Mouse (Mus musculus) right cerebral cortex, postnatal 14 days (tissue): ENCODE results near the gene Rps3a1.
A peak's percentile ranks its signal among the peaks of the same experiment; 100 is the strongest.

Experiments used
- DNase-seq: peaks from one replicate; pipeline ENCODE4 v3.0.0; 2022

Rps3a1 gene

DNA sequence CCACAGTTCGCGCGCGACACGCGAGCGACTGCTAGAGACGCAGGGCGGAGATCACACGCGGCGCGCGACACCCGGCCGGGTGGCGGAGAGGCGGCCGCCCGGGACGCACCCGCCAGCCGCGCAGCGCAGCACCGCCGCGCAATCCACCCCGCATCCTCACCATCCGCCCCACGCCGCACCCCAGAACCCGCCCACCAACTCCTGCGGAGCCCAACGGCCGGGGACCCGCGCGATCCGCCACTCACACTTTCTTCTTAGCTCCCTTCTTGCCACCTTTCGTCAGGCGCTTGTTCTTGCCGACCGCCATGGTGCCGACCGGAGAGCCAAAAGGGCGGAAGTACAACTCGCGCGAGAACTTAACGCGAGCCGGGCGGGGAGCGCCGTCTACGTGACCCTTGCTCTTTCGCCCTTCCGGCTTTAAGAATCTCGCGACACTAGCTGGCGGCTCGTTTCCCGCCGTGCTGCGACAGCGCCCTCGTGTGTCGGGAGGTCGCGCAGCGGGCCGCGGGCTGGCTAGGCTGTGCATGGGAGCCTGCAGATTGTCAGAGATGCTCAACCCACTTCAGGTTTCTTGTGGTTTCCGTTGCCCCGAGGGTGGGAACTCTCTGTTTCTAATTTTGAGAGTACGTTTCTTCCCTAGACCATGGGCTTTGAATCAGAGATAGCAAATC, at the start of gene Rps3a1:
TSS of gene Rps3a1 (minus strand) at position 440 of the 671 bp plus-strand sequence.
- DNase-seq = peak; percentile 98

DNA sequence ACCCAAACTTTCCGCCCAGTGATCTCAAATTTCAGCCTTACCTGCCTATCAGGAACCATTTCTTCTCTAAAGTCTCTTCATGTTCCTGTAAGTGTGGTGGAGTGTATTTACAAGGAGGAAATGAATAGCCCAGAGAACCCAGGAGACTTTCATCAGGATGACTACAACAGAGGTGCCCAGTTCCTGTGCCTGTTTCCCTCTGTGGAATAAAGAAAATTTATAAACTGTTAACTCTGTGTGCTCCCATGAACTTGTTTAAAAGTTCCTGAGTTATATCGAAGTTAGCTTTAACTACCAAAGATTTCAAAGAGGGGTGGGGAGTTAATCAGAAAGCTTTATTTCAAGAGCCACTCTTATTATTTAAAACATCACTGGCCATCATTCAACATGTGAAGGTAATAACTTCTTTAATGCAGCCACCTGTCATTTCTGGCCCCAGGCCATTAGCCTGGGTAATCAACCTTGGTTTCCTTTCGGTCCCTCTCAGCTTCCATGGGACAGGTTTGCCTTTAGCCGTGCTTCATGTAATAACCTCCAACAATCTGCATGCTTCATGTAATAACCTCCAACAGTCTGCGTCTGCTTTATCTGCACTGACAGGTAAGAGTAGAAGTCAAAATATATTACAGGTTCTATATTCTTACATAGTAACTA, 45.4 kb upstream of the Rps3a1 start:
- no peak for DNase-seq

DNA sequence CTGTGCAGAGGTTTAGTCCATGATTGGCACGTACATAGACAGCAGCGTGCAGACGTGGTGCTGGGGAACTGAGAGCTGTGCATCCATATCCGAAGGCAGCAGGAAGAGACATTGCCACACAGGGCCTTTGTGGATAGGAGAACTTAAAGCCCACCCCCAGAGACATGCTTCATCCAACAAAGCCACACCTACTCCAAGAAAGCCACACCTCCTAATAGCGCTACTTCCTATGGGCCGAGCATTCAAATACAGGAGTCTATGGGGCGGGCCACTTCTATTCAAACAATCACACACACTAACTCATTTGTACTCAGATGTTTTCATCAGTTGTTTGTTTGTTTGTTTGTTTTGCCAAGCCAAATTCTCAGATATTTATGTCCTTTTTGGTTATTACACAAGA, 42.0 kb upstream of the Rps3a1 start:
- no peak for DNase-seq

DNA sequence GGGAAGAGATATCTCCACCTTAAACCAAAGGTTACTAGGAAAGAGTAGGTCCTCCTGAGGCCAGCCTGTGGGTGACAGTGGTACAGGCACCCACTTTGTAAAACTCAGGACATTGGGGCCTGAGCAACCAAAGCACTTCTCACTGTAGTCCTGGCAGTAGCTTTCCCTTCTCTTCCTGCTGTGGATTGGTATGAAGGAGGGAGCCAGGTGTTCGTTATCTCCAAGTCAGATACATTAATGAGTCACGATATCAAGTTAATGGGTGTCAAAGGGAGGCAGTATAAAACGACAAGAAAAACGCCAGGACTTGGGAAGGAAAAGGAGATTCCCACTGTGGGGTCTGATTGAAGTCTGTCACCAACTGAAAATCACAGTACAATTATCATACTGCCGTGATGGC, 38.6 kb upstream of the Rps3a1 start:
- no peak for DNase-seq

DNA sequence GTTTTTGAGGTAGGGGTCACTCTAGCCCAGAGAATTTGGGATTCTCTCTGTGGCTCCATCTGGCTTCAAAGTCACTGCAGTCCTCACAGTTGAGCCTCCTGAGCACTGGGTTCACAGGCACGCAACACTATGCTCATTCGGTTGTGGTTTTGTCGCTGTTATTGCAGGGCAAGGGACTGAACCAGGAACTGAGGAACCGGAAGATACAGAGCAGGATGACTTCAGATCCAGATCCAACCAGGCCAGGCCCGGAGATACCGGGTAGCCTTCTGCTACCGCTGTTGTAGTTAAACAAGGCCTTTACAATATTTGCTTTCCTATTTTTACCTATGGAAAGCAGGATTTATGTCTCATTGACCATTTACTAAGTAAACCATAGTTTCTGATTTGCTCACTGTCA, 37.2 kb upstream of the Rps3a1 start:
- DNase-seq = no peak

DNA sequence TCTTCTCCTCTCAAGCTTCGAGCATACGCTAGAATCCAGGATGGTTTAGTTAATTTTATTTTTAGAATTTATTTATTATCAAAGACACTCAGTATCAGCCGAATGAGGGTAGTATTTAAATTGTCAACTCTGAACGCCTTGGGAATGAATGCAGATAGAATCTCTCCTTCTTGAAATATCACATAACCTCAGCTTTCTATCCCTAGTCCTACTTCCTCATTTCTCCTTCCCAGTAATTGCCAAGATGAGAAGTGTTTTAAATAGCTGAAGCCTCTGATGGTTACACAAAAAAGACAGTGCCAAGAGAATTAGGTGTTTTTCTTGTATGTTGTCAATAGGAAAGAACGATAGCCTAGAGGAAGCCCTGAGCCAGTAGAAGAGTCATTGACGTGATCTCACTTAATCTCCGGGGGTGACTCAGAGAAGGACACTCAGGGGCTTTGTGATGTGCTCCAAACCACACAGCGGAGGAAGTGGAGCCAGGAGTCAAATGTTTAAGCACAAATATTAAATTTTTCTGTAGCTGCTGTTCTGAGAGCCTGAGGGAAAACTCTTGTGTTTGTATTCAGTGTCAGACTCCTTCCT, 26.4 kb upstream of the Rps3a1 start:
- DNase-seq = no peak

DNA sequence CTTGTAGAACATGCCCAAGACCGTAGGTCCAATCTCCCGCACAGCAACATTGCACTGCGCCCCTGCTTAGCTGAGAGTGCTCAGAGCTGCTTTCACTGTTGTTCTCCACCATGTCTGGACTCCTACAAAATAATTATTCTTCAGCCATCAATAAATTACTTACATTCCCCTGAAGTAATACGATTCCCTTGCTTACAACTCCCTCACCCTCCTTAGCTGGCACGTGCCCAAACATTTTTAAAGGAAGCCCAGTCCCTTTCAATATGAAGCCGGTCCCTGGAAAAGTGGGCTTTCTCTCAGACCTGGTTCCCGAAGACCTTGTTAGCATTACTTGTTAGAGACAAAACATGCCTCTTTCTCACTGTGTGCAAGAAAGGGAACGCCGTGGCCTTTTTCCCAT, 7.0 kb upstream of the Rps3a1 start:
- no peak for DNase-seq

DNA sequence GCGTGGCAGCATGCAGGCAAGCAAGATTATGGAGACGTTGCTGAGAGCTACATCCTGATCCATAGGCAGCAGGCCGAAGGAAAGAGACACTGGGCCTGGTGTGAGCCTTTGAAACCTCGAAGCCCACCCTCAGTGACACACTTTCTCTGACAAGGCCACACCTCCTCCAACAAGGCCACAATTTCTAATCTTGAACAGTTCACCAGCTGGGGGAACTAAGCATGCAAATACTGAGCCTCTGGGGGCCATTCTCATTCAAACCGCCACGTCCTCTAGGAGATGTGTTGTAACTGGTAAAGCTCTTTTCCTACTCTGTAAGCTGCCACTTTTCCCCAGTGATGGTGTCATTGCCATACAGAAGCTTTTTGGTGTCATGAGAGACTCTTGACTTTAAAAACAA, 6.6 kb upstream of the Rps3a1 start:
- no peak for DNase-seq

DNA sequence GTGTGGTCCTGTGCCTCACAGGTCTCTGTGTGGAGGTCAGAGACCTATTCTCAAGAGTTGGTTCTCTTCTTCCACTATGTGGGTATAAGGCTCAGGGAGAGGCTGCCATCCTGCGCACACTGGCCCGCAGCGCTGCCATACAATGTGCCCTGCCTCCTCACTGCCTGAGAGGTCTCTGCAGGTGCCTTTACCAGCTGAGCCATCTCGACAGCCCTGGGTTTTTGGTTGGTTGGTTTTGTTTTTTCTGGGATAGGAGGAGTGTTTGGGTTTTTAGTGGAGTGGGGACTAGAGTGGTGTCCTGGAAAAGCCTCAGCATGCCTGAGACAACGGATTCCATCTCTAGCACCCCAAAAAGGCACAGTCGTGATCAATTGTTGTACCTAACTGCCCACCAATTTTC, 841 bp upstream of the Rps3a1 start:
- no peak for DNase-seq

DNA sequence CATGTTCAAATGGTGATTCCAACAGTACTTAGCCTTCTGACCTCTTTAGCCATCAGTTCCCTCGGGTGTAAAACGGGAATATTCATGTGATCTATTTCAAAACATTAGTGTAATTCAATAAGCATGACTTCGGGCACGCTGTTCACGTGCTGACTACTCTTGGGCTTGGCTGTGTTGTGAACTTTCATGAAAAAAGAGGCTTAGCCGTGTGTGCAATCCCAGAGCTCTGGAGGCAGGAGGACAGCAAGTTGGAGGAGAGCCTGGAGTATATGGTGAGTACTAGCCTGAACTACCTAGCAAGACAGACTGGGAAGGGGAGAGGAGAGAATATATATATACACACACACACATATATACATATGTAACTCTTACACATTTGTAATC, 424 bp upstream of the Rps3a1 start:
- DNase-seq = no peak

DNA sequence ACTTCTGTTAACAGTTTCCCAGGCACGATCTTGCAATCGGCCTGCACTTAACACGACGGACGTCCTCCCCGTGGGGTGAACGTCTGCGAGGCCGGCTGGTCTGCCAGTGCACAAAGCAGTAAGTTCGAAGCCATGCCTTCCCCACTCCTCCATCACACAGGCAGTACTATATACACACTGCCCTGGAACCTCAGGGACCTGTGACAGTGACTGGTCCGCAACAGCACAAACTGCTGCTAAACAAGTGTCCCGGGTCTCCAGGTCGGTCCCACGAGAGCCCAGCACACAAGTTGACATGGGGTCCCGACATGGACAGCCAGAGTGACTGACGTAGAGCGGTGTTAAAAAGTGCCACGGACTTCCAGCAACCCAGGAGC, 628 bp downstream of the Rps3a1 start:
- DNase-seq = no peak

DNA sequence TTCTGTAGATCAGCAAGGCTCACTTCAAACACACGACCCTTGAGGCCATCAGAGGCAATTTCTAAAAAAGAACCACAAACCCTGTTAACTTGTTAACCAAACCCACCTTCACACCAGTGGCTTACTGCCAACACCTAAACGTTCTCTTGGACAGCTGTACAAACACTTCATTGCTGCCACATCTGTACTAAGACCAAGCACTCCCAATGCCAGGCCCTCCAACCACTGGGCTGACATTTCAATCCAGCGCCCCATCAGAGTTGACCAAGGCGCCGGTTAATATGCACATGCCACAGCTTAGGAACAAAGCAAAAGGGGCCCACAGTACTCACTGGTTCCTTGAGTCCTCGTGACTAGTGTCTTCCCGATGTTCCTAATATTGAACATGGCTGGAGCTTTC, 1.1 kb downstream of the Rps3a1 start:
- DNase-seq = no peak

DNA sequence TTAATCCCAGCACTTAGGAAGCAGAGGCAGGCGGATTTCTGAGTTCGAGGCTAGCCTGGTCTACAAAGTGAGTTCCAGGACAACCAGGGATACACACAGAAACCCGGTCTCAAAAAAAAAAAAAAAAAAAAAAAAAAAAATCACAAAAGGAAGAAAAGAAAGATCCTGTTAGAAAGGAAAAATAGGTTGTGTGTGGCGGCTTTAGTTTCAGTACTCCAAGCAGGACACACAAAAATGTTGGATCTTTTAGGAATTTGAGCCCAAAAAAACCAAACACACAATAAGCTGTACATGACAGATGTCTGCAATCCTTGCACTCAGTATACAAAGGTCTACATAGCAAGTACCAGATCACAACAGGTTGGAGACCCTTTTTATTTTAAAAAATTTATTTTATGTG, 2.8 kb downstream of the Rps3a1 start:
- no peak for DNase-seq

DNA sequence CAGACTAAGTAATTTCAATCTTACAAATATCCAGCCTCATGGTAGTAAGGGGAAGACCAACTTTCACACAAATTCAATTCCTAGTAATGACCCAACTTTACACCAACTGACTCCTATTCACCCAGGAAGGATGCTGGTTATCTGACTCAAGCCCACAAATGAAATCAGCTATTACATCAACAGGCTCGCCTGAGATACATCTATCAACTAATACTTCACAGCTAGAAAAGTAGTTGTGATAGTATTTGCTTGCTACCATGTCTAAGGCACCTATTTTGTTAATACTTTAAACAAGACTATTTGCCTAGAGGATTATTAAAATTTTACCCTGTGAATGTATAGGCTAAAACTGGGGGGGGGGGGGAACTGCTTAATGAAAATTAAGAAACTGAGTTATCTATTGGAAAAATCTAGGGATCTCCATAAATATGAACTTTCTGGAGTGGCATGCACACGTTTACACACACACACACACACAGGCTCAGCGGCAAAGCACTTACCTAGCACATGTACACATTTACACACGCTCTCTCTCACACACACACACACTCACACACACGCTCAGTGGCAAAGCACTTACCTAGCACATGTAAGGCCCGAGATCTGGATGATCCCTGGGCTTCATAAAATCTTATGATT, 5.4 kb downstream of the Rps3a1 start:
- no peak for DNase-seq

DNA sequence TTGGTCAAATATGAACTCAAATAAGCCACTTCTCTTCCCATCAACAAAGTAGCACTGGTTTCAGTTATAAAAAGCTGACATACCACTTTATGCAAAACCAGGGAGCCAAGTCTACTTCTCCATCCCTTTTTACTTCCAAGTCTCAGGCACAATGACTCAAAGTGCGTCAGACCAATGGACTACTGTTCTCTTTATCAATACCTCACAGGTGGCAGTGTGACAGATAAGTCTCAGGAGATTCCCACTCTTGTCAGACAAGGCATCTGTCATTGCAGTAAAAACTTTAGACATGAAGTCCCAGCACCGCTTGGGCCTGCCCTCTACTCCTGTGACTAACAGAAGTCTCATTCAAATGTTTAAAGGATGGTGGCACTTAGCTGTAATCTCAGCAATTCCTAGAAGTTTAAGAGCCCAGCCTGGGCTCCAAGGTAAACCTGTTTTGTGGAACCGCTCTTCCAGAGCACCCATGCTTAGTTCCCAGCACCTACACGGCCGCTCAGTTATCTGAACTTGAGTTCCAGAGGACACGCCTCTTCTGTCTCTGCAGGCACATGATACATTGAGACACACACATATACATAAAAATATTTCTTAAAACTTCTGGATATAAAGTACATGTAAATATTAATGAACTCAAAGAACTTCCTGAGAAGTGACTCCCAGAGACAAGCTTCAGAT, 6.5 kb downstream of the Rps3a1 start:
- DNase-seq = no peak

DNA sequence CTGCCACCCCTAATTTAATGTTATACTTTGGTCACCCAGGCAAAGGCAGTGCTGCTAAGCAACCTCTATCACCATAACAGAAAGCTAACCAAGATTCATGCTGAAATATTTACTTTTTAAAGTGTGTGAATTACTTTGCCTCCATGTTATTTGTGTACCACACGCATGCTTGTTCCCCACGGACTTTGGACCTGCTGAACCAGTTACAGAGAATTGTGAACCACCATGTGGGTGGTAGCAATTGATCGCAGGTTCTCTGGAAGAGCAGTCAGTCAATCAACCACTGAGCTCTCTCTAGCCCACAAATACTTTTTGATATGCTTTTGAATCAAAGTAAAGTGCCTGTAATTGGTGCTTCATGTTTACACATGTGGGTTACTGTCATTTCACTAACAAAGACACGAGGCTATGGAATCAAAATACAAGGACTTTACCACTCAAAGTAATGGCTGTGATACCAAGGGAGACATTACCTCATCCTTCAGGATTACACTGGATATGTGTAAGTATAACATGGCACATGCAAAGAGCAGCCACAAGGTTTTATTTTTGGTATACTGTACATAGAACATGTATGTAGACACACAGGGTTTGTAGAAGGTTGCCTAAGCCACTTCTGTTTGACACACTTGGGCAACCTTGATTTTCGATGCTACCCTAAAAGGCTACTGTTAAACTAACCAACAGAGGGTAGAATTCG, 7.4 kb downstream of the Rps3a1 start:
- DNase-seq = no peak

DNA sequence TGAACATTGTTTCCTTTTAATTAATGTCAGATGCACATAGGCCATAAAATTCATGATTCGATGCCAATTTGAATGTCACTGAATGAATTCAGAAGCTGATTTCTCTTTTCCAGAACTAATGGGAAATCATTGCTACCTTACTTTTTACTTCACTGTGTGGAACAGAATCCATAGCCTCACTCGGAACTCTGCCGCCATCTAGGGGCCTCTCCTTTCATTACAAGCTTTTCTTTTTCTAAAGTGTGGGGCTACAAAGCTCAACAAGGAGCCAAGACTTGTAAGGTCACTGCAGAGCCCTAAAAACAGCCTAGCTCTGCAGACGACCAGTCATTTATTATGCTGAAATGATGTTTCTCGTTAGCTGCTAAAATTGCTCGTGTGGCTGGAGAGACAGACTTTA, 12.7 kb downstream of the Rps3a1 start:
- peak; percentile 65 for DNase-seq

DNA sequence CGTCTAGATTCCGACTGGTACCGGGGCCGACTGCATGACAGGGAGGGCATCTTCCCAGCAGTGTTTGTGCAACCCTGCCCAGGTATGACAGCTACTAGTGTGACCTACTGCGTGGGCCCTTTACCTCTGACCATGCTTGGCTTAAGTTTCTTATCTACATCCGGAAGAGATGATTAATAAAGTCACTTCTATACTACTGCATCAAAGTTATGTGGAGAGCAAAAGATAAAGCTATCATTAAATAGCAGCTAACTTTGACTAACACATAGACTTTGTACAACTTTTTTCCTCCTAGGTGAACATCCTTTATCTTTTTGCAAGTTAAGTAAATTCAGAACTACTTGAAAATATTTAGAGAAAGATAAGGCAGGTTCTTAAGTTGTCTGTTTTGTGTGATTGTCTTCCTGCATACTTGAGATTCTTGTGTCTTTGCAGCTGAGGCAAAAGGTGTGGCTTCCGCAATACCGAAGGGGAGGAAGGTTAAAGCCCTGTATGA, 19.2 kb downstream of the Rps3a1 start:
- no peak for DNase-seq

DNA sequence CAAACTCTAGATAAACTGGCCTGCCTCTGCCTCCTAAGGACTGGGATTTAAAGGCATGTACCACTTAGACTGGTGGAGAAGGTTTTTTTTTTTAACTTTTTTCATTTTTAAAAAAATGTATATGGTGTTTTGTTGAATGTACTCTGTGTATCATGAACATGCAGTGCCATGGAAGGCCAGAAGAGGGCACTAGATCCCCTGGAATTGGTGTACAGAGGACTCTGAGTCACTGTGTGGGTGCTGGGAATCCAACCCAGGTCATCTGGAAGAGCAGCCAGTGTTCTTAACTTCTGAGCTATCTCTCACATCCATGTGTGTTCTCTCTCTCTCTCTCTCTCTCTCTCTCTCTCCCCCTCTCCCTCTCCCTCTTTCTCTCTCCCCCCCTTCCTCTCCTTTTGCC, 20.3 kb downstream of the Rps3a1 start:
- no peak for DNase-seq

DNA sequence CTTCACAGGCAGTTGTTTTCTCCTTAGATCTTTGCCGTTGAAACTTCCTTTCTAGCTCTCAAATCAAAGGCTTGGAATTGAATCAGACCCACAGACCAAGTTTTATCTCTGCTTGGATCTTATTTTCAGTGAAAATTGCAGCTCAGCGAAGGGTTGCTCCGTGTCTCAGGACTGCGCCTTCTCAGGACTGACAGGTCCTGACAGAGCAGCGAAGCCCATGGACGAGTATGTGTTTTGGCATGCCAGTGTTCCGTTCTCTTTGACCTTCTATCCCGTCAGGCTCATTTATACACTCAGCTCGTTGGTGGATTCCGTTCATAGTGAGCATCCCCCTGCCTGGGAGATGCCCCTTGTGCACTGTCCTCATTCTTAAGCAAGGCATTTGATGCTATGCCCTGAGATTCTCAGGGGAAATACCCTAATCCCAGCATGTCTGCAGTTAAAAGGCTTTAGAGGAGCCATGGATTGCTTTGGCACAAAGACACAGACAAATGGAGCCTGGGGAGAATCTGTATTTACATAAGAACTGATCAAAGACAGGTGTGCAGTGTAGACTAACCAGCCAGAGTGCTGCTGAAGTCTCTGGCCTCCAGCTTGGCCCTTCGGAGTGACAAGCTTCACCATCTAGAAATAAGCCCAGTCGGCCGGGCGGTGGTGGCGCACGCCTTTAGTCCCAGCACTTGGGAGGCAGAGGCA, 23.1 kb downstream of the Rps3a1 start:
- no peak for DNase-seq

DNA sequence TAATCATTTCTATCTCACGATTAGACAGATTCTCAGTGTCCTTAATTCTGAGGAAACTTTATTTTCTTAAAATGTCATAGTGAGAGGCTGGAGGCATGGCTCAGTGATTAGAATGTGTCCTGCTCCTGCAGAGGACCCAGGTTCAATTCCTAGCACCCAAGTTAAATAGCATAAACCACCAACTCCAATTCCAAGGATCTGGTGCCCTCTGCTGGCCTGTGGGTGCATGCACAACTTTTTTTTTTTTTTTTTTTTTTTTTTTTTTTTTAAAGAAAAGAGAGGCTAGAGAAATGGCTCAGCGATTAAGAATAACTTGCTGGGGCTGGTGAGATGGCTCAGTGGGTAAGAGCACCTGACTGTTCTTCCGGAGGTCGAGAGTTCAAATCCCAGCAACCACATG, 25.6 kb downstream of the Rps3a1 start:
- DNase-seq = no peak

DNA sequence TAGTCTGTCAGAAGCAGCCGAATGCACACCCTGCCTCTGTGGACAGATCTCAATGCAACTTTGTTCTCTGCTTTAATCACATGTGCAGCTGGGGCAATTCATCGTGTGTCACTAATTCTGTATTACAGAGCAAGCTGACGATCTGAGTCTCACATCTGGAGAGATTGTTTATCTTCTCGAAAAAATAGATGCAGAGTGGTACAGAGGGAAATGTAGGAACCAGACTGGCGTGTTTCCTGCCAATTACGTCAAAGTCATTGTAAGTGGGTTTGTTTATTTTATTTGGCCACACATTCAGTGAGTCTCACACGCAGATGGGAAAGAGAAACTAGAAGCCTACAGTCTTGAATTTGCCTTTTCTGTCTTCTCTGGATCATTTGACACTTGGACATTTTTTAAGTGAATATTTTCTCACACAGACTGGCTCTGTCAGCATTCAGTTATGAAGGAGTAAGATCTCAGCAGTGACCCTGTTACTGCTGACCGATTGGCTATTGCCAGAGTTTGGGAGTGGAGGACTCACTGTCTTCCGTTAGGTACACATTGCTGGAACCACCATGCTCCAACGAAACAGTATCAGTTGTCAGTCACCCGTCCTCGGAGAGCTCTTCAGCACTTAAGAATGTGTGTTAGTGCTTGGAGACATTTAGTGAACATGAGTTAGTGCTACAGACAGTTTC, 27.7 kb downstream of the Rps3a1 start:
- no peak for DNase-seq
